Mouse (Mus musculus) limb, embryonic 11.5 days (tissue): Measurements from ENCODE around the gene Hcls1. TPM values are rescaled to one million over a fixed set of nuclear protein-coding genes. Genes with fewer than 3 reads are reported as not detected.

Experiments used
- ATAC-seq: fragments of 200-750 bp; cut with Nextera tagmentation; 2 replicates; pipeline ENCODE4 v1.8.0; 2017; ENCODE audit warnings: low read depth; ENCODE audit not compliant: insufficient number of reproducible peaks, low FRiP score, low TSS enrichment
- DNase-seq: peaks from one replicate; pipeline ENCODE4 v3.0.0-alpha.2; 2015; ENCODE audit warnings: low spot score
- H3K27ac ChIP-seq: fragments of 300-500 bp; sonication (generic); replicated peaks from 2 replicates; pipeline ENCODE4 v1.5.1; 2014; ENCODE audit warnings: low read depth, mild to moderate bottlenecking, low read length
- H3K27me3 ChIP-seq: fragments of 300-500 bp; sonication (generic); 2 replicates; pipeline ENCODE4 v1.6.1; 2014; ENCODE audit warnings: mild to moderate bottlenecking, low read length, mixed read lengths; ENCODE audit not compliant: control insufficient read depth, insufficient read depth
- H3K36me3 ChIP-seq: fragments of 300-500 bp; sonication (generic); 2 replicates; pipeline ENCODE4 v1.6.1; 2014; ENCODE audit warnings: mild to moderate bottlenecking, low read length, moderate library complexity, mixed read lengths; ENCODE audit not compliant: control insufficient read depth, insufficient read depth
- H3K4me1 ChIP-seq: fragments of 300-500 bp; sonication (generic); 2 replicates; pipeline ENCODE4 v1.6.1; 2014; ENCODE audit warnings: low read length, mixed read lengths; ENCODE audit not compliant: control insufficient read depth, insufficient read depth
- H3K4me2 ChIP-seq: fragments of 300-500 bp; sonication (generic); 2 replicates; pipeline ENCODE4 v1.6.1; 2014; ENCODE audit warnings: low read depth, mild to moderate bottlenecking, moderate library complexity; ENCODE audit not compliant: severe bottlenecking
- H3K4me3 ChIP-seq: fragments of 300-500 bp; sonication (generic); 2 replicates; pipeline ENCODE4 v1.5.1; 2014; ENCODE audit warnings: low read depth, low read length
- H3K9ac ChIP-seq: fragments of 300-500 bp; sonication (generic); 2 replicates; pipeline ENCODE4 v1.6.1; 2014; ENCODE audit warnings: mild to moderate bottlenecking, low read length
- H3K9me3 ChIP-seq: fragments of 300-500 bp; sonication (generic); 2 replicates; pipeline ENCODE4 v1.6.1; 2016; ENCODE audit warnings: low read length; ENCODE audit not compliant: control insufficient read depth
- WGBS: fragments of 180-500 bp; shearing (Covaris S2); extraction: QIAGEN DNeasy Blood & Tissue Kit; methylation state at CpG from one replicate; pipeline ENCODE4 v1.1.7; 2014; 5-methylcytosine and 5-hydroxymethylcytosine counted together
- polyA plus RNA-seq: library from polyadenylated mRNA; unstranded; fragments of >200 nt; fragmentation: Nextera tagmentation; extraction: Ambion mirVana; gene quantifications from 2 replicates; pipeline ENCODE4 v1.2.1, GENCODE M21; 2014

Gene Hcls1
- polyA plus RNA-seq, 1 experiment from 2014 or later, result 1.0 TPM

- Histone ChIP-seq H3K27ac (no peak overlapping the region), H3K36me3 (no peaks in the 10 kb centered on the region), H3K4me1 (no peaks in the 10 kb centered on the region), H3K4me2 (no peak overlapping the region), H3K27me3 (no peaks in the 10 kb centered on the region), H3K9ac (no peak overlapping the region), H3K4me3 (no peak overlapping the region), H3K9me3 (no peaks in the 10 kb centered on the region)
- DNase-seq, result no peak
- 73% methylated on average over 2 of the region's 2 CpGs for WGBS
- no peak for ATAC-seq
Observed at GRCm38 (mm10) chr16:36987399-36987798, 52.6 kb downstream of the Hcls1 start.

GRCm38 (mm10) chr16:36988066-36988465, 53.3 kb downstream of the Hcls1 start:
- Histone ChIP-seq H3K27me3 (no peaks in the 10 kb centered on the region), H3K4me3 (no peak overlapping the region), H3K36me3 (no peaks in the 10 kb centered on the region), H3K27ac (no peak overlapping the region), H3K4me2 (no peak overlapping the region), H3K9ac (no peak overlapping the region), H3K4me1 (no peaks in the 10 kb centered on the region), H3K9me3 (no peaks in the 10 kb centered on the region)
- ATAC-seq (no peak), DNase-seq (no peak)

GRCm38 (mm10) chr16:36989493-36989892, 54.7 kb downstream of the Hcls1 start:
- Histone ChIP-seq H3K4me2 (no peak overlapping the region), H3K36me3 (no peaks in the 10 kb centered on the region), H3K9ac (no peak overlapping the region), H3K27ac (no peak overlapping the region), H3K4me3 (no peak overlapping the region), H3K9me3 (no peaks in the 10 kb centered on the region), H3K4me1 (no peaks in the 10 kb centered on the region), H3K27me3 (no peaks in the 10 kb centered on the region)
- peak; percentile 70 for ATAC-seq
- WGBS, result 62% methylated on average over 8 of the region's 8 CpGs
- peak; percentile 27 for DNase-seq

- Histone ChIP-seq H3K4me2 (no peak within 1 kb of the TSS), H3K27me3 (no peaks in the 10 kb centered on the region), H3K4me1 (no peaks in the 10 kb centered on the region), H3K36me3 (no peaks in the 10 kb centered on the region), H3K4me3 (no peak within 1 kb of the TSS), H3K27ac (no peak within 1 kb of the TSS), H3K9me3 (no peaks in the 10 kb centered on the region), H3K9ac (no peak within 1 kb of the TSS)
- ATAC-seq, result peak; percentile 6; the same call in 1 of the 2 replicates
- 57% methylated on average over 18 of the region's 18 CpGs for WGBS
- DNase-seq, result peak; percentile 32
Observed at GRCm38 (mm10) chr16:36989999-36990625, 55.3 kb downstream of the Hcls1 start, which contains the start of gene Fbxo40. Gene Fbxo40 (minus strand): TSS chr16:36990467.

DNA sequence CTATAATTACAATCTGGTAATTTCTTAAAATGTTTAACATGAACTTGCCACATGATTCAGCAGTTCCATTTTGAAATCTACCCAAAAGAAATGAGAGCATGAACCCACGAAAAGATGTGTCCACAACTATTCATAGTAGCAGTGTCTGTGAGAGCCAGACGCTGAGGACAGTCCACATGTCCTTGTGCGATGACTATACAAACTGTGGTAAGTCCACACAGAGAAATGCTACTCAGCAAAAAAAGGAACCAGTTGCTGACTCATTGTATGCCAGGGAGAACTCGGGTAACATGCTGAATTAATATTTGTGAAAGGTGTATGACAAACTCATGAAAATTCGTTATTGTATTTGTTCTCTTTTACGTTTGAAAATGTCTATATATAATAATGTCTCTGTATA, 62.9 kb downstream of the Hcls1 start:
- Histone ChIP-seq H3K4me3 (no peak overlapping the region), H3K9me3 (no peaks in the 10 kb centered on the region), H3K27me3 (no peaks in the 10 kb centered on the region), H3K27ac (no peak overlapping the region), H3K4me2 (no peak overlapping the region), H3K4me1 (no peaks in the 10 kb centered on the region), H3K9ac (no peak overlapping the region), H3K36me3 (no peaks in the 10 kb centered on the region)
- ATAC-seq (no peak), DNase-seq (no peak)
- WGBS, result 84% methylated on average over 6 of the region's 6 CpGs

GRCm38 (mm10) chr16:36999366-36999972, 64.7 kb downstream of the Hcls1 start:
- H3K4me3 ChIP-seq, result no peak overlapping the region
- DNase-seq (no peak), ATAC-seq (no peak)
- H3K4me1 ChIP-seq, result no peaks in the 10 kb centered on the region
- WGBS, result 77% methylated on average over 9 of the region's 9 CpGs
- H3K4me2 ChIP-seq, result no peak overlapping the region
- H3K36me3 ChIP-seq, result no peaks in the 10 kb centered on the region
- H3K27ac ChIP-seq, result no peak overlapping the region
- H3K27me3 ChIP-seq, result no peaks in the 10 kb centered on the region
- no peaks in the 10 kb centered on the region for H3K9me3 ChIP-seq
- no peak overlapping the region for H3K9ac ChIP-seq

DNA sequence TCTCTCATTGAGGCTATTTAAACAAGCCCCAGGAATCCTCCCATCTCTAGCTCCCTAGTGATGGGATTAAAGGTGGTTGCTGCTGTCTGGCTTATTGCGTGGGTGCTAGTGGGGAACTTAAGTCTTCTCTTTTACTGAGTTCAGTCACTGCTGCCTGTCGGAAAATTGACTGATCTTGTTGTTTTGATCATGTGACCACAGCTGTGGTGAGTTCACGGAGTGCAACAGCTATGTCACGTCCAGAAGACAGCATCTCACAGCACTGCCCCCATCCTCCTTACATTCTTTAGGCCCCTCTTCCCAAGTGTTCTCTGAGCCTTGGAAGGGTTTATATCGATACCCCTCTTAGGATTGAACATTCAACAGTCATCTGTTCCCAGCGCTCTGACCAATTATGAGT, 74.5 kb downstream of the Hcls1 start:
- DNase-seq (no peak), ATAC-seq (no peak)
- H3K4me1 ChIP-seq, result no peaks in the 10 kb centered on the region
- H3K9ac ChIP-seq, result no peak overlapping the region
- no peak overlapping the region for H3K27ac ChIP-seq
- H3K27me3 ChIP-seq, result no peaks in the 10 kb centered on the region
- H3K4me3 ChIP-seq, result no peak overlapping the region
- H3K9me3 ChIP-seq, result no peaks in the 10 kb centered on the region
- H3K36me3 ChIP-seq, result no peaks in the 10 kb centered on the region
- H3K4me2 ChIP-seq, result no peak overlapping the region
- WGBS, result 72% methylated on average over 6 of the region's 6 CpGs

GRCm38 (mm10) chr16:37010370-37010769, 75.6 kb downstream of the Hcls1 start:
- no peak overlapping the region for H3K9ac ChIP-seq
- ATAC-seq (no peak), DNase-seq (no peak)
- H3K36me3 ChIP-seq, result no peaks in the 10 kb centered on the region
- no peak overlapping the region for H3K4me3 ChIP-seq
- 66% methylated on average over 4 of the region's 4 CpGs for WGBS
- H3K27me3 ChIP-seq, result no peaks in the 10 kb centered on the region
- H3K27ac ChIP-seq, result no peak overlapping the region
- no peaks in the 10 kb centered on the region for H3K4me1 ChIP-seq
- H3K9me3 ChIP-seq, result no peaks in the 10 kb centered on the region
- H3K4me2 ChIP-seq, result no peak overlapping the region
